Mouse (Mus musculus): ENCODE measurements at regions not wholly inside any gene's neighbourhood (a gene's known extent, or its start where the extent isn't known, plus 50 kb on each side); places are given as distances from the start of the nearest gene placed in this dataset.

DNA sequence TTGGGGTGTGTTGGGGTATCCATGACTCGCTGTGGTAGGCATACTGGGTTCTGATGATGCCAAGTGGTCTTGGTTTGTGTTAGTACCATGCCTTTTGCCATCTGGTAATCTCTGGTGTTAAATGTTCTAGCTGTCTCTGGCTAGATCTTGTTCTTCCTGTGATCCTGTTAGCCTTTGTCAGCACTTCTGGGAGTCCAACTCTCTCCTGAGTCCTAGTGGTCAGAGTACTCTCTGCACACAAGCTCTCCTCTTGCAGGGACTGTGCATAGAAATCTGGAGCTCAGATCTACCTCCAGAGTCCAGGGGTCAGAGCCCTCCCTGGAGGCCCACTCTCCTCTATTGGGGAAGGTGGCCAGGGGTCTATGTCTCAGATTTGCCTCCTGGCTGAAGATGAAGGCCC, 922.0 kb upstream of the Kif18a start:
- no peak overlapping the region for H3K9ac ChIP-seq (ENCODE audit: low read length)
- H3K27me3 ChIP-seq (ENCODE audit: control insufficient read depth, insufficient read depth, low read length): no peaks in the 10 kb centered on the region
- H3K27ac ChIP-seq (ENCODE audit: low read depth, low read length): no peak overlapping the region
- WGBS: 87% methylated on average over 1 of the region's 1 CpGs
- H3K4me1 ChIP-seq (ENCODE audit: control insufficient read depth, insufficient read depth, low read length): no peaks in the 10 kb centered on the region
- no peak overlapping the region for H3K4me2 ChIP-seq
- H3K9me3 ChIP-seq (ENCODE audit: control insufficient read depth, low read length): no peaks in the 10 kb centered on the region
- no peak overlapping the region for H3K4me3 ChIP-seq (ENCODE audit: low read depth, low read length)
- H3K36me3 ChIP-seq (ENCODE audit: control insufficient read depth, insufficient read depth, low read length): no peaks in the 10 kb centered on the region
- ATAC-seq (ENCODE audit: low FRiP score) (no peak), DNase-seq (ENCODE audit: low spot score, missing footprints) (peak; percentile 60)

DNA sequence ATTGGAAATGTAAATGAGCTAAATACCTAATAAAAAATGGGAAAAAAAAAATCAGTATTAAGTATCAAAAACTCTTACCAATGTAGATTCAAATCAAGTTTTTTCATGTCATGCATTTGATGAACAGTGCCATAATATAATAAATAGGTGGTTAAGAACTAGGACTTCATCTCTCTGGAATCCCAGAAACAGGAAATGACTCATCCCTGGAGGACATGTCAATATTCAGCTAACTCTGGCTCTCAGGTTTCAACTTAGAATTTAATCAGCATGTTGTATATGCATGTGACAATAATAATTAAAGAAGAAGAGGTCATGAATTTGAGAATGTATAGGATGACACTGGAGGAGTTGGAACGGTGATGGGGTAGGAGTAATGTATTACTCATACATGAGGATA, 876.4 kb upstream of the Kif18a start:
- H3K4me3 ChIP-seq (ENCODE audit: low read depth, low read length): no peak overlapping the region
- H3K4me1 ChIP-seq (ENCODE audit: control insufficient read depth, insufficient read depth, low read length): no peaks in the 10 kb centered on the region
- ATAC-seq (ENCODE audit: low FRiP score) (no peak), DNase-seq (ENCODE audit: low spot score, missing footprints) (no peak)
- no peak overlapping the region for H3K27ac ChIP-seq (ENCODE audit: low read depth, low read length)
- no peaks in the 10 kb centered on the region for H3K9me3 ChIP-seq (ENCODE audit: control insufficient read depth, low read length)
- WGBS: 90% methylated on average over 1 of the region's 1 CpGs
- no peaks in the 10 kb centered on the region for H3K36me3 ChIP-seq (ENCODE audit: control insufficient read depth, insufficient read depth, low read length)
- H3K9ac ChIP-seq (ENCODE audit: low read length): no peak overlapping the region
- H3K4me2 ChIP-seq: no peak overlapping the region
- H3K27me3 ChIP-seq (ENCODE audit: control insufficient read depth, insufficient read depth, low read length): no peaks in the 10 kb centered on the region

DNA sequence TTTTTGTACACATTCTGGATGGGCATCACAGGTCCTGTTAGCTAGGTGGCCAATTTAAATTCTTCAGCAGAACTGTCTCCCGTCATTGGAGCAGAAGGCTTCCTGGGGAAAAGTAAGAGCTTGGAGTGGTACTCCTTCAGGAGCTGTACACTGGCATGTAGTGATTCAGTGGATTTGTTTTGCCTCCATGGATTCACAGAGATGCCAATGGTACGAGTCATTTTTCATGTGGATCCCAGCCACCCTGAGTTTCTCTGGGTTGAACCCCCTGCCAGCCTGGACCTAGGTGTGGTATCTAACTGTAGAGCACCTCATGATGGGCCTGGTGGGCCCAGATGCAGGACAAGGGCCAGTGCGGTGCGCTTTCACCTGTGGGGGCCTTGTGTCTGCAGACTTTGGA, 833.9 kb upstream of the Kif18a start:
- DNase-seq (ENCODE audit: low spot score, missing footprints): no peak
- Histone ChIP-seq H3K4me1 (ENCODE audit: control insufficient read depth, insufficient read depth, low read length) (no peaks in the 10 kb centered on the region), H3K27ac (ENCODE audit: low read depth, low read length) (no peak overlapping the region), H3K4me2 (no peak overlapping the region), H3K4me3 (ENCODE audit: low read depth, low read length) (no peak overlapping the region), H3K9me3 (ENCODE audit: control insufficient read depth, low read length) (no peaks in the 10 kb centered on the region), H3K27me3 (ENCODE audit: control insufficient read depth, insufficient read depth, low read length) (no peaks in the 10 kb centered on the region), H3K9ac (ENCODE audit: low read length) (no peak overlapping the region), H3K36me3 (ENCODE audit: control insufficient read depth, insufficient read depth, low read length) (no peaks in the 10 kb centered on the region)
- ATAC-seq (ENCODE audit: low FRiP score): no peak
- WGBS: 89% methylated on average over 4 of the region's 4 CpGs

All from midbrain, embryonic 11.5 days (tissue).